Comparison of ENCODE assay signal across 27 mouse cellular contexts in the genomic region with DNA sequence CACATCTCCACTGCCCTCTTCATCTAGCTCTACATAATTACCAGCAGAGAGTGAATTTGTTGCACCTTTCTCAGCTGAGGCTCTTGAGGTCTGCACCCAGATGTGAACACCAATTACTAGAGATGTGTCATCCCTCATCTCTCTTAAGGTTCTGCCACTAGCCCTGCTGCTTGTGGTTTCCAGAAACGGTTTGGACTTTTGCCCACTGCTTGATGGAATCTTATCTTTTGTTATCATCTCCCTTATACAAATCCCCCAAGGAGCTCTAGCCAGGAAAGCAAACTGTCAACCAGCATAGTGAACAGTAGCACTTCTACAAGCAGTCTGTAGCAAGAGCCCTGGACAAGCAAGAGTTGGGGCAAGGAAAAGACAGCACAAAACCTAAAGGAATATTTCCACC.
"Had no signal": no experiment of that assay in that cellular context is flagged by ENCODE, and none has a peak within 500 bp of the region (broad histone marks: within the 10 kb centered on the region; RNA-seq: fewer than 3 reads in every experiment).

No protein-coding gene starts in this region.

- H3K27ac ChIP-seq: embryonic facial prominence, embryonic 10.5 days; embryonic facial prominence, embryonic 12.5 days; embryonic facial prominence, embryonic 13.5 days; embryonic facial prominence, embryonic 15.5 days; forebrain, embryonic 10.5 days; forebrain, embryonic 12.5 days; forebrain, embryonic 13.5 days; forebrain, embryonic 15.5 days; gastrocnemius, adult 2 months; heart, adult 2 months; heart, embryonic 10.5 days had no signal

- H3K27me3 ChIP-seq: embryonic facial prominence, embryonic 12.5 days; embryonic facial prominence, embryonic 13.5 days; embryonic facial prominence, embryonic 15.5 days; forebrain, embryonic 12.5 days; forebrain, embryonic 13.5 days; forebrain, embryonic 15.5 days; heart, embryonic 12.5 days had no signal

- H3K4me2 ChIP-seq: embryonic facial prominence, embryonic 12.5 days; embryonic facial prominence, embryonic 13.5 days; embryonic facial prominence, embryonic 15.5 days; forebrain, embryonic 12.5 days; forebrain, embryonic 13.5 days; forebrain, embryonic 15.5 days; heart, embryonic 11.5 days; heart, embryonic 12.5 days had no signal

- H3K36me3 ChIP-seq: embryonic facial prominence, embryonic 10.5 days; embryonic facial prominence, embryonic 12.5 days; embryonic facial prominence, embryonic 13.5 days; embryonic facial prominence, embryonic 15.5 days; forebrain, embryonic 10.5 days; forebrain, embryonic 12.5 days; forebrain, embryonic 15.5 days; heart, embryonic 10.5 days; heart, embryonic 12.5 days had no signal

- DNase-seq: cerebellum, postnatal 14 days; cerebellum, postnatal 25 days; cerebellum, postnatal 36 days; embryo, embryonic 11 days; forebrain, postnatal 0 days; gastrocnemius, adult 2 months; gastrocnemius, postnatal 10 days; gastrocnemius, postnatal 14 days; gastrocnemius, postnatal 25 days; gastrocnemius, postnatal 36 days; heart, adult 11 months; heart, adult 18-20 months; heart, adult 2 months had no signal

- H3K9ac ChIP-seq: embryonic facial prominence, embryonic 12.5 days; embryonic facial prominence, embryonic 13.5 days; embryonic facial prominence, embryonic 15.5 days; forebrain, embryonic 12.5 days; forebrain, embryonic 13.5 days; forebrain, embryonic 15.5 days; forebrain, postnatal 0 days; heart, embryonic 12.5 days had no signal

- ATAC-seq: forebrain, embryonic 13.5 days; forebrain, embryonic 14.5 days; forebrain, embryonic 15.5 days; forebrain, embryonic 16.5 days; forebrain, postnatal 0 days had no signal

- H3K4me3 ChIP-seq: embryonic facial prominence, embryonic 10.5 days; embryonic facial prominence, embryonic 12.5 days; embryonic facial prominence, embryonic 13.5 days; embryonic facial prominence, embryonic 15.5 days; erythroblast, embryonic 14.5 days; forebrain, embryonic 10.5 days; forebrain, embryonic 12.5 days; forebrain, embryonic 13.5 days; forebrain, embryonic 15.5 days; gastrocnemius, adult 2 months; heart, adult 2 months; heart, embryonic 10.5 days; heart, embryonic 12.5 days had no signal

- H3K4me1 ChIP-seq: embryonic facial prominence, embryonic 10.5 days; embryonic facial prominence, embryonic 12.5 days; embryonic facial prominence, embryonic 13.5 days; embryonic facial prominence, embryonic 15.5 days; forebrain, embryonic 10.5 days; forebrain, embryonic 12.5 days; forebrain, embryonic 13.5 days; forebrain, embryonic 15.5 days; heart, embryonic 10.5 days; heart, embryonic 12.5 days had no signal

- H3K9me3 ChIP-seq: embryonic facial prominence, embryonic 10.5 days; embryonic facial prominence, embryonic 12.5 days; embryonic facial prominence, embryonic 13.5 days; embryonic facial prominence, embryonic 15.5 days; forebrain, embryonic 10.5 days; forebrain, embryonic 12.5 days; forebrain, embryonic 13.5 days; forebrain, embryonic 15.5 days; heart, embryonic 10.5 days; heart, embryonic 12.5 days had no signal
